Mouse (Mus musculus) left cerebral cortex, postnatal 25 days (tissue): ENCODE measurements at regions not wholly inside any gene's neighbourhood (a gene's known extent, or its start where the extent isn't known, plus 50 kb on each side); places are given as distances from the start of the nearest gene placed in this dataset.

ENCODE experiments used
- DNase-seq, 2 experiments: peaks; one replicate each; pipeline ENCODE4 v3.0.0; 2022; ENCODE audit warnings: low spot score in 2 of 2, mixed read lengths in 1 of 2
- intact Hi-C: fragments of 180-260 bp; cut with DNase I; formaldehyde crosslinking; loops from one replicate; pipeline ENCODE4 v1.15.1; 2025

GRCm38 (mm10) chr9:59232682-59233081 lies 58.7 kb upstream of the Adpgk start:
- intact Hi-C loops = loop anchor here (1.0 kb wide), 1 partner anchor 34 kb away; no protein-coding TSS in a partner anchor

GRCm38 (mm10) chr9:59231947-59232346 lies 59.4 kb upstream of the Adpgk start:
- DNase-seq = peak in 1 of 2 experiments; percentile 40
- intact Hi-C loops = loop anchor here (1.0 kb wide), 1 partner anchor 34 kb away; no protein-coding TSS in a partner anchor

More at GRCm38 (mm10) chr9:59232682-59233081, 58.7 kb upstream of the Adpgk start:
- DNase-seq = peak; percentile 41 to 84

DNA sequence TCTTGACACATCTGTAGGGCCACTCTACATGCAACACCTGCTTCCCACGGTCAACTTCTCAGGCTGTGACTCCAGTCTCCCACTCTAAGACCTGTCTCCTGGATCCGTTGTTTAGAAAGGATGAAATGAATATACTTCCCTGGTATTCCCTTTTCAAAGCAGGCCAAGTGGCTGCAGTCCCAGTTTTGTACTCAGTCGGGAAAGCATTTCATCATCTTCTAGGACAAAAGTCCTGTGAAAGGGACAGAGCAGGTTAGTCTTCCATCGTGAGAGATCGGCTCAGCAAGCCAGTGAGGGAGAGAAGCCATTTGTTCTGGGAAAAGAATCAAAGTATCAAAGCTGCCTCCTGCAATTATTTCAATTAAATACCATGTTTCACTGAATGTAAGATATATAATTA lies 60.2 kb upstream of the Adpgk start:
- intact Hi-C loops = no loop called here

GRCm38 (mm10) chr9:59230161-59230560 lies 61.2 kb upstream of the Adpgk start:
- intact Hi-C loops = no loop called here
- DNase-seq = peak in 1 of 2 experiments; percentile 45

More for the DNA sequence above, 60.2 kb upstream of the Adpgk start:
- DNase-seq = no peak

DNA sequence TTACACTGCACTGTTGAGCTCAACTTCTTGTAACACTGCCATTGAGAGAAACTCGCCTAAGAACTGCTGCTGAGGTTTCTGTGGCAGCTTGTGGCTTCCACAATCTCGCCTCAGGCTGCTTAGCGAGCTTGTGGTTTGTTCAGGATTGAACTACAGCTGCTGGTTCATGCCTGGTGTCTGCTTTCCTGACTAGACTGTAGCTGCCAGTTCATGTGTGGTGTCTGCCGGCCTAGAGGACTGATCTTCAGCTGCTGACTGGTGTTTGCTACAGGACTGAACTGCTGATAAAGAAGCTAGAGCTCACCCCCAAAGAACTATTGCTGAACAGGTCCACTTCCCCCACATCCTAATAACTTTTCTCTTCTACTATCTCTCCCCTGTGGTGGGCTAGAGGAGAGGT lies 63.4 kb upstream of the Adpgk start:
- DNase-seq = no peak
- intact Hi-C loops = no loop called here

DNA sequence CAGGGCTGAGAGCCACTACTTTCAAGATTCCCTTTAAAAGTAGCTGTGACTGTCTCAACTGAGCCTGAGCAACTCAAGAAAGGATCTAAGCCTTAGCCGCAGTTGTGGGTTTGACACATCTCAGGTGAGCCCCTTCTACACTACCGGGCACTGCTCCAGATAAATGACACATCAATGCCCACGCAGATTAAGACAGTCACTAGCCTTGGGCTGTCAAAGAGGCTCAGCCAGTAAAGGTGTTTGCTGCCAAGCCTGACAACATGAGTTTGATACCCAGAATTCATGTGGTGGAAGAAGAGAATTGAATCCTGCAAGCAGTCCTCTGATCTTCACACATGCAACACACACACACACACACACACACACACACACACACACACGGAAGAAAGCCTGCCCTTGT lies 65.0 kb upstream of the Adpgk start:
- intact Hi-C loops = no loop called here
- DNase-seq = no peak

DNA sequence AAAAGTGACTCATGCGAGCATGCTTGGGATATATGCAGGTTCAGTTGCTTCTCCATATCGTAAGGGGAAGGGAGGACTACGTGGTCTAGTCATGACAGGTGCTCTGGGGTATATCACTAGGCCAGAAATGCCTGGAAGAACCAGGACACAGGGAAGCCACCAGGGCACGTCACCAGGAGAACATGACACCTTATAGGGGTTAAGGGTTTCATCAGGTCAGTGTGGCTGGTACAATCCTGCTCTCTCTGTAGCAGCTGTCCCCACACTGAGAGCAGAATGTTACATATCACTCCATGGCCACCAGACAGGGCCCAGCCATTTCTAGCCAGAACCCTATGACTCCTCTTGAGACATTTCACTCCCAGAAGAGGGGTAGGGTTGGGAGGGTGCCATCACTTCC lies 72.1 kb upstream of the Adpgk start:
- intact Hi-C loops = no loop called here
- no peak for DNase-seq

DNA sequence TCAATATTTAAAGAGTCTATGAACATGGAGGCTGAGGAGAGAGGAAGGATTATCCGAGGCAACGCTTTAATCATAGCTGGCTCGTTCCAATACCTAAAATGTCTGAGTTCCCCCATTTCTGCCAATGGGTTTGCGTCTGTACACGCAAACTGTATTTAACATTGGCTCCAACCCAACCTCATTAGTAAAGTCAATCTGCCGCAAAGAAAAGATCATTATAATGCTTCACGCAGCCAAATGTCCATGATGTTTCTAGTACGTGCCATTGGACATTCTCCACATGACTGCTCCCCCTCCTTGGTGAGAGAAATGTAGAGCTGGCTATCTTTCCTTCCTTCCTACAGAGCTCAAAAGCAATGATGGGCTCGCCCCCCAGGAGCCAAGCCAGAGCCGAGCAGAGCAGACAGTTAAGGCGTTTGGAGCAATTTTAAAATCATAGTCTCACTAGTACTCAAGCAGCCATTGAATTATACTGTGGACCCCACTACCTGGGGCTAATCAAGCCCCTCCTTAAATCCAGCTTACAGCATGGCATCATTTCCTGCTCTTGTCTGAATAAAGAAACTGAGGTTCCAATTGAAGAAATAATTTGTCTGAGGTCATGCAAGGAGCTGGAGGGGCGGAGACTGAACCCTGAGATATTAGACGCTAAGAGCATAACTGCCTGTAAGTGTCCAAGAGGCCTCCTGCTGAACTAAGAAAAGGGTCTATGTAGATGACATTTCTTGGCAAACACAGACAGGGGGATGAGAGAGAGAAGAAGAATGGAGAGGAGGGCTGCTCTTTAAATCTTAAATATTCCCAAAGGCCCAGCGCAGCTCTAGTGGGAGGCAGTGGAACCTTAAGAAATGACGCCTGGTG lies 88.5 kb upstream of the Adpgk start:
- intact Hi-C loops = no loop called here
- no peak for DNase-seq

GRCm38 (mm10) chr9:59199495-59200196 lies 91.7 kb upstream of the Adpgk start:
- intact Hi-C loops = loop anchor here (5.0 kb wide), 1 partner anchor 78 kb away; no protein-coding TSS in a partner anchor
- peak in 1 of 2 experiments; percentile 19 for DNase-seq

DNA sequence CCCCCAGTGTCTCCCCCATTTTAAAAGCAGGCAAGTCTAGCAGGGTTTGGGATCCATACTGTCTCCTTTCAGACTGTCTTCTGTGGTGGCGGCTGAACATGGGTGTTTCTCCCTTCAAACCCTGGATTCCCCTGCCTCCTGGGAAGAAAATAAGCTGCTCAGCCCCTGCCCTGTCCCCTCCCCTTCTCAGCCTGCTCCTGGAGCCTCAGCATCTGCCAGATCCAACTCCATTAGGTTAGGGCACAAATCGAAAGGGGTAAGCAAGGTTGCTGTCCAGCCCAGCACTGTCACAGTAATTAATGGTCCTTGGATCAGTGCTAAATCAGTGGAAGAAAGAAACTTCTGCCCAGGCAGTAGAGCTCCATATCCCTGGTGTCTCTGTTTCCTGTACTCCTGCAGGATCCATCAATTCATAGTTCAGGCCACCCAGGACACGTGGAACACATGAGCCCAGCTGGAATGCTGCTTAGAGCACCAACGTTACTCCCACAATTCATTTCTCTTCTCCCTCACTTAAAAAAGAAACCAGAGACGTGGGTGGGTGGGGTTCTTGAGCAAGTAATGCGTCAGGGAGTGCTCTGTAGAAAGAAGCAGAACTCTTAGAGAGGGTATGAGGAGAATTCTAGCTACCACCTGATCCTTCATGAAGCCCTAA lies 93.0 kb upstream of the Adpgk start:
- intact Hi-C loops = loop anchor here (1.0 to 5.0 kb wide), 3 partner anchors 34 to 162 kb away; partner anchors contain the start of gene Neo1
- DNase-seq = peak; percentile 23 to 85

DNA sequence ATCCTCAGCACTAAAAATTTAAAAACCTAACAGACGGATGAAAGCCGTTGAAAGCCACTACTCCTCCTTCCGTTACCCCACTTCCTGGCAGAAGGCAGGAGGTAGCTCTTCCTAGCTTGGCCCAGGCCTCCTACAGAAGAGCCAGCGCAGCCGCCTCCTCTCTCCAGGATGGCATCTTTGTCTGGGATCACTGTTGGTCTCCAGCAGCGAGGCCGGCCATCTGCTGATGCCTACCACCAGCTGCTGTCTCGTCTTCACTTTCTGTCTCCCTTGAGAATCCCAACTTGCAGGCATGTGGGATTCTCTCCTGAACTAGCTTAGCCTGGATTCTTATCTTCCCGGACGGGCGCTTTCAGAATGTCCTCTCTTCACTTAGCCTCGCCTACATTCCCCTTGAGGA lies 93.9 kb upstream of the Adpgk start:
- intact Hi-C loops = loop anchor here (1.0 to 5.0 kb wide), 2 partner anchors 63 to 80 kb away; no protein-coding TSS in a partner anchor
- peak; percentile 58 to 94 for DNase-seq

- no peak for DNase-seq
- intact Hi-C loops = no loop called here
These were observed 97.4 kb upstream of the Adpgk start for GRCm38 (mm10) chr9:59193971-59194370.

GRCm38 (mm10) chr9:59189141-59189540 lies 102.2 kb upstream of the Adpgk start:
- intact Hi-C loops = no loop called here
- DNase-seq = peak in 1 of 2 experiments; percentile 36

GRCm38 (mm10) chr9:59188411-59188810 lies 102.9 kb upstream of the Adpgk start:
- no peak for DNase-seq
- intact Hi-C loops = no loop called here

GRCm38 (mm10) chr9:59186326-59186725 lies 105.0 kb upstream of the Adpgk start:
- intact Hi-C loops = no loop called here
- no peak for DNase-seq

GRCm38 (mm10) chr9:59184089-59184488 lies 107.3 kb upstream of the Adpgk start:
- intact Hi-C loops = no loop called here
- no peak for DNase-seq

DNA sequence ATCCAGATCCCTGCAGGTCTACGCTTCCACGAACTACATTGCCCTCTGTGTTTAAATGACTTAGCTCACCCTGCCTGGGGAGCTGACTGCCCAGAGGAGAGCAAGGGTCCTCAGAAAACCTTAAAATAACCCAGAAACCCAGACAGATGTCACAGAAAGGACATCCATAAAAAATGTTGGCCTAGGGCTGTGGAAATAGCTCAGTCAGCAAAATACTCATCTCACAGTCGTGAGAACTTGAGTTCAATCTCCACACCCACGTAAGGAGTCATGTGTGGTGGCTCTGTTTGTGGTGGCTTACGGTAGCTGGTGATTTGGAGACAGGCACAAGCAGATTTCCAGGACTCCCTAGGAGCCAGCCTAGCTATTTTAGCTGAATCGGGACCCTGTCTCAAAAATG lies 108.5 kb upstream of the Adpgk start:
- intact Hi-C loops = no loop called here
- DNase-seq = peak in 1 of 2 experiments; percentile 24

- peak; percentile 69 to 88 for DNase-seq
- intact Hi-C loops = no loop called here
These were observed 108.9 kb upstream of the Adpgk start for GRCm38 (mm10) chr9:59182490-59182889.

GRCm38 (mm10) chr9:59171576-59171975 lies 119.8 kb upstream of the Adpgk start:
- intact Hi-C loops = no loop called here
- no peak for DNase-seq

DNA sequence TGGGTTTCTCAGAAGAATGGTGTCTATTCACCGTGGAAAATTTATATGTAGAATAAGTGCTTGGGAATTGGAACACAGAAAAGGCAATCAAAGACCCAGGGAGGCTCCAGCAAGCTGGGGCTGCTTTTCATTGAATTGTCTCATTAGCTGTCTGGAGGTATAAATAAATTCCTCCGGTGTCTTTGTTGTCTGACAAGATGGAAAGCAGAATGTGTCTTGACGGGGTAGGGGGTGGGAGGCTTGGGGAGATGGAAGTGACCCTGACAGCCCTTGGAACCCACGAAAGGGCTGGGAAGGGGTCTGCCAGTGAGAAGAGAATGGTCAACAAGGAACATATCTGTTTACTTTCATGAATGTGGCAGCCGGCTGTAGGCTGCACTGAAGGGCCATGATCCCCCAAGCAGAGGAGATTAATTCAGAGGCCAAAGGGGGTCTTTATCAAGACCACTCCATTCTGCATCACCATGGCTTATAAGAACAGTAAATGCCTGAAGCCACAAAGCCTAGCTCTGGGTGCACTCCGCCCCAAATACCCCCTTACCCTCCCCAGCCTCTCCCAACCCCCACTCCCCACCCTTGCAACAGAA lies 127.2 kb upstream of the Neo1 start:
- intact Hi-C loops = no loop called here
- no peak for DNase-seq
